Mouse (Mus musculus) spleen, adult 2 months (tissue): ENCODE measurements around the gene Vps18.

ENCODE experiments used
- CTCF ChIP-seq: fragments of 200-500 bp; IDR thresholded peaks from 2 replicates; pipeline ENCODE4 v1.5.1; 2011; ENCODE audit warnings: mild to moderate bottlenecking, inconsistent platforms; ENCODE audit not compliant: insufficient read depth, insufficient read length, insufficient replicate concordance; ENCODE audit errors: extremely low read depth
- POLR2A ChIP-seq: fragments of 200-500 bp; IDR thresholded peaks from 2 replicates; pipeline ENCODE4 v1.6.1; 2011; ENCODE audit warnings: low read depth, low read length, inconsistent platforms

DNA sequence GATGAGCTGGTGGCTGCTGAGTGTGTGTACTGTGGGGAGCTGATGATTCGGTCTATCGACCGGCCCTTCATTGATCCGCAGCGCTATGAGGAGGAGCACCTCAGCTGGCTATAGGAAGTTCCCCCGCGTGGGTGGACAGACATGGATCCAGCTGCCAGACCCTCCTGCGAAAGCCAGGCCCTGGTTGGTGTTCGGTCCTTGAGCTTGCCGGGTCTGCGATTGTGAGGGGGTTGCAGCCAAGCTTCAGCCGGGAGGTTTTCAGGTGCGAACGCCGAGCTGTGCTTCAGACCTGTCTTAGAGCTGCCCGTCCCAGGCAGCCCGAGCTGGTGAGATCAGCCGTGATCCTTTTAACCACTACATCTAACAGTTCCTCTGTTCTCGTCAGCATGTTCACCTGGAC lies 9.0 kb downstream of the Vps18 start:
- TF ChIP-seq CTCF: no peak
- TF ChIP-seq POLR2A: no peak
